Mouse (Mus musculus) midbrain, embryonic 11.5 days (tissue): ENCODE results near the gene Nfia. TPM values are rescaled to one million over a fixed set of nuclear protein-coding genes. Genes with fewer than 3 reads are reported as not detected.

Experiments used
- ATAC-seq: fragments of 200-750 bp; cut with Nextera tagmentation; 2 replicates; pipeline ENCODE4 v1.8.0; 2017; ENCODE audit warnings: moderate TSS enrichment, moderate library complexity; ENCODE audit not compliant: low FRiP score
- DNase-seq: peaks from one replicate; pipeline ENCODE4 v3.0.0; 2015; ENCODE audit warnings: low spot score; ENCODE audit errors: missing footprints
- H3K27ac ChIP-seq: fragments of 300-500 bp; sonication (generic); 2 replicates; pipeline ENCODE4 v1.5.1; 2014; ENCODE audit warnings: low read depth, low read length
- H3K27me3 ChIP-seq: fragments of 300-500 bp; sonication (generic); 2 replicates; pipeline ENCODE4 v1.6.1; 2014; ENCODE audit warnings: mild to moderate bottlenecking, low read length, moderate library complexity, mixed read lengths; ENCODE audit not compliant: control insufficient read depth, insufficient read depth
- H3K36me3 ChIP-seq: fragments of 300-500 bp; sonication (generic); 2 replicates; pipeline ENCODE4 v1.6.1; 2014; ENCODE audit warnings: mild to moderate bottlenecking, low read length, moderate library complexity, mixed read lengths; ENCODE audit not compliant: control insufficient read depth, insufficient read depth
- H3K4me1 ChIP-seq: fragments of 300-500 bp; sonication (generic); 2 replicates; pipeline ENCODE4 v1.6.1; 2014; ENCODE audit warnings: low read length; ENCODE audit not compliant: control insufficient read depth, insufficient read depth
- H3K4me2 ChIP-seq: fragments of 300-500 bp; sonication (generic); 2 replicates; pipeline ENCODE4 v1.6.1; 2014; ENCODE audit warnings: mild to moderate bottlenecking, moderate library complexity
- H3K4me3 ChIP-seq: fragments of 300-500 bp; sonication (generic); 2 replicates; pipeline ENCODE4 v1.5.1; 2014; ENCODE audit warnings: low read depth, low read length
- H3K9ac ChIP-seq: fragments of 300-500 bp; sonication (generic); 2 replicates; pipeline ENCODE4 v1.6.1; 2014; ENCODE audit warnings: low read length
- H3K9me3 ChIP-seq: fragments of 300-500 bp; sonication (generic); 2 replicates; pipeline ENCODE4 v1.6.1; 2016; ENCODE audit warnings: low read length; ENCODE audit not compliant: control insufficient read depth
- WGBS: fragments of 180-500 bp; shearing (Covaris S2); extraction: QIAGEN DNeasy Blood & Tissue Kit; methylation state at CpG from one replicate; pipeline ENCODE4 v1.1.7; 2014; 5-methylcytosine and 5-hydroxymethylcytosine counted together
- polyA plus RNA-seq: library from polyadenylated mRNA; unstranded; fragments of >200 nt; fragmentation: Nextera tagmentation; extraction: Ambion mirVana; gene quantifications from 2 replicates; pipeline ENCODE4 v1.2.1, GENCODE M21; 2014

Nfia gene
- polyA plus RNA-seq, 1 experiment from 2014 or later, result 14.1 TPM

GRCm38 (mm10) chr4:98105971-98106370 is 333.4 kb downstream of the Nfia start:
- Histone ChIP-seq H3K9me3 (no peaks in the 10 kb centered on the region), H3K27ac (peak overlapping the region; percentile 77; the same call in 1 of the 2 replicates), H3K4me2 (no peak overlapping the region), H3K27me3 (peaks cover 9% of the 10 kb centered on the region), H3K4me1 (peaks cover 62% of the 10 kb centered on the region), H3K9ac (no peak overlapping the region), H3K4me3 (no peak overlapping the region), H3K36me3 (no peaks in the 10 kb centered on the region)
- WGBS, result 63% methylated on average over 6 of the region's 6 CpGs
- DNase-seq (peak; percentile 88), ATAC-seq (no peak)

GRCm38 (mm10) chr4:98106445-98107092 is 334.0 kb downstream of the Nfia start:
- WGBS, result 33% methylated on average over 14 of the region's 14 CpGs
- Histone ChIP-seq H3K27me3 (peaks cover 9% of the 10 kb centered on the region), H3K4me1 (peaks cover 56% of the 10 kb centered on the region), H3K36me3 (no peaks in the 10 kb centered on the region), H3K9ac (no peak overlapping the region), H3K9me3 (no peaks in the 10 kb centered on the region), H3K4me2 (no peak overlapping the region), H3K4me3 (no peak overlapping the region), H3K27ac (peak overlapping the region; percentile 77)
- DNase-seq (peak; percentile 92), ATAC-seq (no peak)

- ATAC-seq, result no peak
- peak overlapping the region; percentile 39; the same call in 1 of the 2 replicates for H3K9ac ChIP-seq
- H3K4me3 ChIP-seq, result no peak overlapping the region
- peak; percentile 90 for DNase-seq
- H3K4me2 ChIP-seq, result no peak overlapping the region
- 21% methylated on average over 4 of the region's 4 CpGs for WGBS
- H3K9me3 ChIP-seq, result no peaks in the 10 kb centered on the region
- H3K36me3 ChIP-seq, result no peaks in the 10 kb centered on the region
- peak overlapping the region; percentile 77 for H3K27ac ChIP-seq
- H3K4me1 ChIP-seq, result peaks cover 53% of the 10 kb centered on the region
- H3K27me3 ChIP-seq, result peaks cover 9% of the 10 kb centered on the region
Observed at GRCm38 (mm10) chr4:98107093-98107453, 334.5 kb downstream of the Nfia start.

GRCm38 (mm10) chr4:98107936-98108675 is 335.6 kb downstream of the Nfia start:
- Histone ChIP-seq H3K36me3 (no peaks in the 10 kb centered on the region), H3K9me3 (no peaks in the 10 kb centered on the region), H3K4me1 (peaks cover 48% of the 10 kb centered on the region), H3K4me2 (peak overlapping the region; percentile 26), H3K9ac (0 out of 2 replicates have a peak overlapping the region, but pooled peaks have one; percentile 16), H3K27ac (peak overlapping the region; percentile 77), H3K27me3 (peaks cover 9% of the 10 kb centered on the region), H3K4me3 (no peak overlapping the region)
- WGBS, result 10% methylated on average over 9 of the region's 9 CpGs
- ATAC-seq (peak; percentile 59), DNase-seq (peak; percentile 94)

- Histone ChIP-seq H3K27ac (peak overlapping the region; percentile 92), H3K36me3 (no peaks in the 10 kb centered on the region), H3K4me2 (peak overlapping the region; percentile 22), H3K4me1 (peaks cover 45% of the 10 kb centered on the region), H3K27me3 (peaks cover 9% of the 10 kb centered on the region), H3K9ac (no peak overlapping the region), H3K9me3 (no peaks in the 10 kb centered on the region), H3K4me3 (no peak overlapping the region)
- WGBS, result 4% methylated on average over 4 of the region's 4 CpGs
- DNase-seq (peak; percentile 97), ATAC-seq (peak; percentile 95)
Observed at GRCm38 (mm10) chr4:98108676-98109016, 336.1 kb downstream of the Nfia start.

- peak; percentile 75 for ATAC-seq
- WGBS, result 6% methylated on average over 7 of the region's 7 CpGs
Observed at GRCm38 (mm10) chr4:98109064-98109463, 336.5 kb downstream of the Nfia start.

GRCm38 (mm10) chr4:98109911-98110310 is 337.4 kb downstream of the Nfia start:
- Histone ChIP-seq H3K4me2 (no peak overlapping the region), H3K9ac (no peak overlapping the region), H3K4me1 (peaks cover 37% of the 10 kb centered on the region), H3K4me3 (no peak overlapping the region), H3K9me3 (no peaks in the 10 kb centered on the region), H3K27me3 (peaks cover 9% of the 10 kb centered on the region), H3K36me3 (no peaks in the 10 kb centered on the region), H3K27ac (peak overlapping the region; percentile 92)
- 81% methylated on average over 4 of the region's 4 CpGs for WGBS
- ATAC-seq (no peak), DNase-seq (no peak)

More at GRCm38 (mm10) chr4:98109064-98109463, 336.5 kb downstream of the Nfia start:
- Histone ChIP-seq H3K27me3 (peaks cover 9% of the 10 kb centered on the region), H3K4me1 (peaks cover 41% of the 10 kb centered on the region), H3K4me3 (no peak overlapping the region), H3K9me3 (no peaks in the 10 kb centered on the region), H3K27ac (peak overlapping the region; percentile 92), H3K36me3 (no peaks in the 10 kb centered on the region), H3K4me2 (peak overlapping the region; percentile 22; the same call in 1 of the 2 replicates), H3K9ac (peak overlapping the region; percentile 44; the same call in 1 of the 2 replicates)
- DNase-seq, result peak; percentile 96

- no peak overlapping the region for H3K4me2 ChIP-seq
- WGBS, result 83% methylated on average over 10 of the region's 10 CpGs
- no peak overlapping the region for H3K27ac ChIP-seq
- H3K4me3 ChIP-seq, result no peak overlapping the region
- peaks cover 10% of the 10 kb centered on the region; the same call in 1 of the 2 replicates for H3K4me1 ChIP-seq
- H3K9me3 ChIP-seq, result no peaks in the 10 kb centered on the region
- no peak for DNase-seq
- no peaks in the 10 kb centered on the region for H3K27me3 ChIP-seq
- no peak overlapping the region for H3K9ac ChIP-seq
- no peaks in the 10 kb centered on the region for H3K36me3 ChIP-seq
- ATAC-seq, result no peak
Observed at GRCm38 (mm10) chr4:98113289-98114024, 340.9 kb downstream of the Nfia start.
